Mouse (Mus musculus) limb, embryonic 14.5 days (tissue): ENCODE measurements around the gene Casp2. TPM values are rescaled to one million over a fixed set of nuclear protein-coding genes. Genes with fewer than 3 reads are reported as not detected.
A peak's percentile ranks its signal among the peaks of the same experiment; 100 is the strongest.

Experiments
- ATAC-seq: fragments of 200-750 bp; cut with Nextera tagmentation; 2 replicates; pipeline ENCODE4 v1.8.0; 2017; ENCODE audit warnings: low read depth, moderate number of reproducible peaks, moderate TSS enrichment; ENCODE audit not compliant: low FRiP score
- DNase-seq: peaks from one replicate; pipeline ENCODE4 v3.0.0-alpha.2; 2015; ENCODE audit warnings: low spot score
- H3K27ac ChIP-seq: fragments of 300-500 bp; sonication (generic); replicated peaks from 2 replicates; pipeline ENCODE4 v1.5.1; 2014; ENCODE audit warnings: low read depth, mild to moderate bottlenecking, low read length, moderate library complexity, mixed read lengths
- H3K27me3 ChIP-seq: fragments of 300-500 bp; sonication (generic); 2 replicates; pipeline ENCODE4 v1.6.1; 2014; ENCODE audit warnings: low read length, mixed read lengths; ENCODE audit not compliant: control insufficient read depth, insufficient read depth
- H3K36me3 ChIP-seq: fragments of 300-500 bp; sonication (generic); 2 replicates; pipeline ENCODE4 v1.6.1; 2014; ENCODE audit warnings: mild to moderate bottlenecking, low read length, moderate library complexity, mixed read lengths; ENCODE audit not compliant: control insufficient read depth, insufficient read depth
- H3K4me1 ChIP-seq: fragments of 300-500 bp; sonication (generic); 2 replicates; pipeline ENCODE4 v1.6.1; 2014; ENCODE audit warnings: antibody characterized with exemption, low read length, mixed read lengths; ENCODE audit not compliant: control insufficient read depth, insufficient read depth
- H3K4me2 ChIP-seq: fragments of 300-500 bp; sonication (generic); replicated peaks from 2 replicates; pipeline ENCODE4 v1.6.1; 2014; ENCODE audit warnings: low read depth, mild to moderate bottlenecking, low read length, moderate library complexity; ENCODE audit not compliant: severe bottlenecking
- H3K4me3 ChIP-seq: fragments of 300-500 bp; sonication (generic); replicated peaks from 2 replicates; pipeline ENCODE4 v1.5.1; 2014; ENCODE audit warnings: low read length
- H3K9ac ChIP-seq: fragments of 300-500 bp; sonication (generic); 2 replicates; pipeline ENCODE4 v1.6.1; 2014; ENCODE audit warnings: mild to moderate bottlenecking, low read depth, low read length, moderate library complexity; ENCODE audit not compliant: severe bottlenecking
- H3K9me3 ChIP-seq: fragments of 300-500 bp; sonication (generic); 2 replicates; pipeline ENCODE4 v1.6.1; 2016; ENCODE audit warnings: low read length; ENCODE audit not compliant: control insufficient read depth
- POLR2A ChIP-seq: fragments of 200-500 bp; IDR thresholded peaks from 2 replicates; pipeline ENCODE4 v1.8.0; 2012; ENCODE audit warnings: inconsistent platforms, mild to moderate bottlenecking, moderate library complexity, borderline replicate concordance; ENCODE audit not compliant: insufficient read depth, insufficient read length; ENCODE audit errors: extremely low read depth
- WGBS: fragments of 180-500 bp; shearing (Covaris S2); extraction: QIAGEN DNeasy Blood & Tissue Kit; methylation state at CpG from one replicate; pipeline ENCODE4 v1.1.7; 2014; 5-methylcytosine and 5-hydroxymethylcytosine counted together
- polyA plus RNA-seq, 2 experiments: library from polyadenylated mRNA; depleted of rRNA in 1 of 2; stranded (reverse) in 1 of 2; unstranded in 1 of 2; fragments of >200 nt; fragmentation: Nextera tagmentation in 1 of 2; extraction: Ambion mirVana in 1 of 2; gene quantifications; 2 replicates each; pipeline versions ENCODE4 v1.2.1 to v1.2.3; 2012 to 2014

The Casp2 gene
- polyA plus RNA-seq, 2 experiments = 53.3 to 78.1 TPM

DNA sequence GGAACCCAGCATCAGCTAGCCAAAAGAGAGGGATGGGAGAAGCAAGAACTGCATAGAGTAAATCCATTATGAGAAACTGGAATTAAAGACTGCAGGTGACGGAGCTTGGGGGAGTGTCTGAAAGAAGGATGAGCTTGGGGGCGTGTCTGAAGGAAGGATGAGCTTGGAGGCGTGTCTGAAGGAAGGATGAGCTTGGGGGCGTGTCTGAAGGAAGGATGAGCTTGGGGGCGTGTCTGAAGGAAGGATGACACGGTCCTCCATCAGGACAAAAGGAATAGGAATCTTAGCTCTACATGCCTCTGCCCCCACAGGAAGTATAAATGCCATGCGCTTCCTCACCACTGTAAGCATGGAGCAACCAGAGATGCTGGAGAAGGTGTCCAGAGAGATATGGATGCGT, 17.6 kb upstream of the Casp2 start:
- no peak overlapping the region for H3K4me2 ChIP-seq
- TF ChIP-seq POLR2A = no peak
- WGBS = 9% methylated on average over 8 of the region's 8 CpGs

DNA sequence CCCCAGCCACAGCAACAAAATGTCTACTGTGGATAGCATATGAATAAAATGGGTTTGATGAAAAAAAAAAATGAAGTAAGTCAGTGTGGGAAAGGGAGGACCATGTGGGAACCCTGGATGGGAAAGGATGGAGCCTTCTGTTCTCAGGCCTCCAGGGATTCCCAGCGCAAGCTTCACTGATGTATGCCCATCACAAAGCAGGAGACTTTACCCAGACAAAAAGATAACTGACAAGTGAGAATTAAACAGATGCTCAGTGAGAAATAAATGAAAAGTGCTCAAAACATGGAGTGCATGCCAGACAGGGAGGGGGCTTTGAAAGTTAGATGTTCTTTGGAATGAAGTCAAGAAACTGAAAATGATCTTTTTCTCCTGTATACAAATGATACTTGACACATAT, 16.8 kb upstream of the Casp2 start:
- no peak for TF ChIP-seq POLR2A
- H3K4me2 ChIP-seq = no peak overlapping the region
- 97% methylated on average over 1 of the region's 1 CpGs for WGBS

More for the DNA sequence above, 17.6 kb upstream of the Casp2 start:
- H3K4me3 ChIP-seq = no peak overlapping the region
- H3K9me3 ChIP-seq = no peaks in the 10 kb centered on the region
- no peak overlapping the region for H3K27ac ChIP-seq
- H3K36me3 ChIP-seq = no peaks in the 10 kb centered on the region
- no peak overlapping the region for H3K9ac ChIP-seq
- no peaks in the 10 kb centered on the region for H3K27me3 ChIP-seq
- peaks cover 5% of the 10 kb centered on the region; the same call in 1 of the 2 replicates for H3K4me1 ChIP-seq
- DNase-seq (no peak), ATAC-seq (no peak)

DNA sequence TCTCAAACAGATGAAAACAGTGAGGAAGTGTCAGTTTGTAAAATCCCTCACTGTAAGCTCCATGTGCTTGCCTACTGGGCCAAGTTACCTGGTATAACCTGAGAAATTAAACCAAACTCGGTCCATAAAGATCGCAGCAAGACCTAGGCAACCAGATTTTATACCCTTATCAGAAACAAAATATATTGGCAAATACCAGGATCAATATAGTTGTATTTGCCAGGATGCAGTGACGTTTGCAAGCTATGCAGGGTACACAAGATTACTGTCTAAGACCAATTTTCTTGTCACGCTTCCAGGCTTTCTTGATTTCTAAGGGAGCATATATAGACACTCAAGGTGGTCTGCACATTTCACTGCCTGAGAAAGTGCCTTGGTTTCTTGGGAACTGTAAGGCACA, 13.0 kb upstream of the Casp2 start:
- no peak overlapping the region for H3K9ac ChIP-seq
- TF ChIP-seq POLR2A = no peak
- ATAC-seq (no peak), DNase-seq (no peak)
- no peaks in the 10 kb centered on the region for H3K4me1 ChIP-seq
- H3K27me3 ChIP-seq = no peaks in the 10 kb centered on the region
- no peak overlapping the region for H3K27ac ChIP-seq
- no peak overlapping the region for H3K4me2 ChIP-seq
- no peaks in the 10 kb centered on the region for H3K9me3 ChIP-seq
- 82% methylated on average over 4 of the region's 4 CpGs for WGBS
- H3K36me3 ChIP-seq = no peaks in the 10 kb centered on the region
- H3K4me3 ChIP-seq = no peak overlapping the region

More for the DNA sequence above, 16.8 kb upstream of the Casp2 start:
- H3K9me3 ChIP-seq = no peaks in the 10 kb centered on the region
- ATAC-seq = no peak
- H3K4me1 ChIP-seq = peaks cover 5% of the 10 kb centered on the region; the same call in 1 of the 2 replicates
- H3K36me3 ChIP-seq = no peaks in the 10 kb centered on the region
- no peaks in the 10 kb centered on the region for H3K27me3 ChIP-seq
- no peak overlapping the region for H3K27ac ChIP-seq
- no peak for DNase-seq
- H3K9ac ChIP-seq = no peak overlapping the region
- no peak overlapping the region for H3K4me3 ChIP-seq

DNA sequence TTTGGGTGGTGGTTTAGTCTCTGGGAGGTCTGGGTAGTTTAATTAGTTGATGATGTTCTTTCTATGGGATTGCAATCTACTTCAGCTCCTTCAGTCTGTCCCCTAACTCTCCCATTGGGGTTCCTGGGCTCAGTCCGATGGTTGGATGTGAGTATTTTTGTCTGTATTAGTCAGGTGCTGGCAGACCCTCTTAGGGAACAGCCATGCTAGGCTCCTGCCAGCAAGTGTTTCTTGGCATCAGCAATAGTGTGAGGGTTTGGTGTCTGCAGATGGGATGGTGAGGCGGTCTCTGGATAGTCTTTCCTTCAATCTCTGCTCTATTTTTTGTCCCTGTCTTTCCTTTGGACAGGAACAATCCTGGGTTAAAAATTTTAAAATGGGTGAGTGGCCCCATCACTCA, 11.7 kb upstream of the Casp2 start:
- DNase-seq (no peak), ATAC-seq (no peak)
- Histone ChIP-seq H3K4me1 (no peaks in the 10 kb centered on the region), H3K9me3 (no peaks in the 10 kb centered on the region), H3K9ac (no peak overlapping the region), H3K27ac (no peak overlapping the region), H3K4me2 (no peak overlapping the region), H3K27me3 (no peaks in the 10 kb centered on the region), H3K4me3 (no peak overlapping the region), H3K36me3 (no peaks in the 10 kb centered on the region)
- 75% methylated on average over 2 of the region's 2 CpGs for WGBS
- no peak for TF ChIP-seq POLR2A

DNA sequence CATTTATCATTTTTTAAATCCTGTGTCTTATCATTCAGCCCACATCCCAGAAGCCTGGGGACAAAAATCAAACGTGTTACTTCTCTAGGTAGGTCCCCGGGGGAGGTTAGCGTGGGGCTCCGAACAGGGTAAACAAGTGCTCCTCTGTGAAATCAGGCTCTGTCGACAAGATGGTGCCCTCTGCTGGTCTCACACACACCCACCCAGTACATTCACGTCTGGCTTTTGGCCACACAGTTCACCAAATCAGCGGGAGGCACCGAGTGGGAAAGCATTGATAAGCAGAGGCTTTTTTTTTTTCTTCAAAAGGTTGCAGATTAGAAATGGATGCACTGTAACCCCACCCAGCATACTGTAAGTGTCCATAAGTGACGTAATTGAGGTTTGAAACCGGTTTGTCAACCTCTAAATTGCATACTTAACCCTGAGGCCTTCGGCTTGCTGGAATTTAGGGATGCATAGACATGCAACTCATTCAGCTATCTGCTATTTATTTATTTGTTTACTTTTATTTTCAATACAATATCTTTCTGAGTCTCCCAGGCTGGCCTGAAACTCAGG, 7.4 kb upstream of the Casp2 start:
- TF ChIP-seq POLR2A = no peak
- Histone ChIP-seq H3K4me3 (no peak overlapping the region), H3K9me3 (no peaks in the 10 kb centered on the region), H3K4me1 (no peaks in the 10 kb centered on the region), H3K27me3 (no peaks in the 10 kb centered on the region), H3K27ac (no peak overlapping the region), H3K9ac (no peak overlapping the region), H3K36me3 (no peaks in the 10 kb centered on the region), H3K4me2 (no peak overlapping the region; the same call in 1 of the 2 replicates)
- ATAC-seq (no peak), DNase-seq (peak; percentile 24)
- WGBS = 16% methylated on average over 11 of the region's 11 CpGs

DNA sequence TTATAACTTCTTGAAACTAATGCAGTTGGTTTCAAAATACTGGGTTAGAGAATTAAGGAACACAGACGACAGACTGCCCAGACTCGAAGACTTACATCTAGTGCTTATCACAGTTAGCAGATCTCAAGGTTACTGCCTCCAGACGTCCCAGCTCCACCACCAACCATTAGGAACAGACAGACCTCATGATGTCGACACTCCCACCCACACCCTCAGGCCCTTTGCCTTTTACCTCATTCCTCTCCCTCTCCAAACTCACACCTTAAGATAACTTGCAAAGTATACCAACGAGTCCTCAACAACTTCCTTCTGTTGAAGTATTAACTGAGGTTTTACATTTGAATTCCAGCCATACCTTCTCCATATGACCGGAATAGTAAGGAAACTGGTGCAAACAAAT, 4.4 kb upstream of the Casp2 start:
- ATAC-seq (no peak), DNase-seq (no peak)
- Histone ChIP-seq H3K9me3 (no peaks in the 10 kb centered on the region), H3K27ac (no peak overlapping the region), H3K4me1 (0 out of 2 replicates have a peak, but pooled peaks cover 2% of the 10 kb centered on the region), H3K36me3 (no peaks in the 10 kb centered on the region), H3K27me3 (no peaks in the 10 kb centered on the region), H3K4me3 (no peak overlapping the region), H3K4me2 (no peak overlapping the region), H3K9ac (no peak overlapping the region)
- TF ChIP-seq POLR2A = no peak
- WGBS = 51% methylated on average over 6 of the region's 6 CpGs
